Mouse (Mus musculus) intestine, postnatal 0 days (tissue): ENCODE measurements around the gene Acot9. TPM values are rescaled to one million over a fixed set of nuclear protein-coding genes. Genes with fewer than 3 reads are reported as not detected.

Experiments
- ATAC-seq: fragments of 200-750 bp; cut with Nextera tagmentation; 2 replicates; pipeline ENCODE4 v1.8.0; 2017; ENCODE audit warnings: mild to moderate bottlenecking, moderate TSS enrichment, moderate library complexity
- H3K27ac ChIP-seq: fragments of 300-500 bp; sonication (generic); 2 replicates; pipeline ENCODE4 v1.5.1; 2014; ENCODE audit warnings: mild to moderate bottlenecking, low read depth, low read length, moderate library complexity
- H3K27me3 ChIP-seq: fragments of 300-500 bp; sonication (generic); replicated peaks from 2 replicates; pipeline ENCODE4 v1.6.1; 2014; ENCODE audit warnings: low read length, mixed read lengths; ENCODE audit not compliant: control insufficient read depth, insufficient read depth
- H3K36me3 ChIP-seq: fragments of 300-500 bp; sonication (generic); 2 replicates; pipeline ENCODE4 v1.6.1; 2014; ENCODE audit warnings: mild to moderate bottlenecking, moderate library complexity; ENCODE audit not compliant: control insufficient read depth, insufficient read depth
- H3K4me1 ChIP-seq: fragments of 300-500 bp; sonication (generic); replicated peaks from 2 replicates; pipeline ENCODE4 v1.6.1; 2014; ENCODE audit warnings: antibody characterized with exemption, low read length, mixed read lengths; ENCODE audit not compliant: control insufficient read depth, insufficient read depth
- H3K4me2 ChIP-seq: fragments of 300-500 bp; sonication (generic); replicated peaks from 2 replicates; pipeline ENCODE4 v1.6.1; 2014; ENCODE audit warnings: low read depth, mild to moderate bottlenecking, moderate library complexity
- H3K4me3 ChIP-seq: fragments of 300-500 bp; sonication (generic); 2 replicates; pipeline ENCODE4 v1.5.1; 2014; ENCODE audit warnings: low read depth, low read length
- H3K9ac ChIP-seq: fragments of 300-500 bp; sonication (generic); 2 replicates; pipeline ENCODE4 v1.6.1; 2014; ENCODE audit warnings: mild to moderate bottlenecking, low read depth, low read length
- H3K9me3 ChIP-seq: fragments of 300-500 bp; sonication (generic); 2 replicates; pipeline ENCODE4 v1.6.1; 2016; ENCODE audit warnings: mixed run types; ENCODE audit not compliant: control insufficient read depth
- CTCF ChIP-seq: sonication (generic); IDR thresholded peaks from 2 replicates; pipeline ENCODE4 v1.5.1; 2016; ENCODE audit warnings: low read depth, mild to moderate bottlenecking, control low read depth, antibody characterized with exemption, moderate library complexity
- WGBS: fragments of 180-500 bp; shearing (Covaris S2); extraction: QIAGEN DNeasy Blood & Tissue Kit; methylation state at CpG from one replicate; pipeline ENCODE4 v1.1.7; 2014; 5-methylcytosine and 5-hydroxymethylcytosine counted together
- polyA plus RNA-seq: library from polyadenylated mRNA; unstranded; fragments of >200 nt; fragmentation: Nextera tagmentation; extraction: Ambion mirVana; gene quantifications from 2 replicates; pipeline ENCODE4 v1.2.1, GENCODE M21; 2015

Gene Acot9
- polyA plus RNA-seq, 1 experiment from 2014 or later = 26.3 TPM

DNA sequence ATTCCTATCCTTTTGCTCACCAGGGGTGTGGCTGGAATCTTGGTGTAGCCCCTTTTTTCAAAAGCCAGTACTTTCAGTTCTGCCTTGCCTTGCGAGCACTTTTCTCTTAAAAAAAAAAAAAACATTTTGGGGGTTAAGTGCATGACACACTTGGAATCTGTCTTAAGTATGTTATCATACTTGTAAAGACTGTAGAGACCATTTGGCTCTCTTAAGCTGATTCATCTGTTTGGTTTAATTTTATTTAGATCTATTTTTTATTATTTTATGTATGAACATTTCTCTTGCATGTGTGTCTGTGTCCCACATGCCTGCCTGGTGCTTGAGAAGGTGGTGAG is 641 bp downstream of the Acot9 start:
- H3K4me2 ChIP-seq = peak overlapping the region; percentile 63
- peak overlapping the region; percentile 70 for H3K9ac ChIP-seq
- no peak for TF ChIP-seq CTCF
- 0 out of 2 replicates have a peak overlapping the region, but pooled peaks have one; percentile 71 for H3K27ac ChIP-seq
- ATAC-seq = no peak
- H3K9me3 ChIP-seq = no peaks in the 10 kb centered on the region
- H3K4me3 ChIP-seq = peak overlapping the region; percentile 61
- WGBS = 63% methylated on average over 1 of the region's 1 CpGs
- no peaks in the 10 kb centered on the region for H3K27me3 ChIP-seq
- no peaks in the 10 kb centered on the region for H3K36me3 ChIP-seq
- no peaks in the 10 kb centered on the region for H3K4me1 ChIP-seq

DNA sequence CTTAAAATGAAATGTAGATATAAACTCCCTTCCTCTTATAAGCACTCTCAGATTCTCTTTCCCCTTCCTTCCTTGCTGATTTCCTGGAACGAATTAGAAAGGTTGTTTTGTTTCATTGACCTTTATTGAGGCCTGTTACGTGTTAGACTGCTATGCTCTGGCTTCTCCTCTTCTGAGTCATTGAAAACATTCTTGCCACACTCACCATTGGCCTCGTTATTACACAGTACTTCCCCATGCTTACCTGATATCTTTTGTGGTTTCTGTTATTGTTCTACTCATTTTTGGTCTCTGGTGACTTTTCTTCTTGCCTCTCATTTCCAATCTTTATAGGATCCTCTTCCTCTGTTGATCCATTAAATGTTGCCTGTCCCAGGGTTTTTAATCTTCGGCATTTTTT is 16.2 kb downstream of the Acot9 start:
- Histone ChIP-seq H3K4me2 (no peak overlapping the region), H3K9ac (no peak overlapping the region), H3K4me1 (no peaks in the 10 kb centered on the region), H3K36me3 (no peaks in the 10 kb centered on the region), H3K9me3 (no peaks in the 10 kb centered on the region), H3K27me3 (no peaks in the 10 kb centered on the region), H3K4me3 (no peak overlapping the region), H3K27ac (no peak overlapping the region)
- no peak for TF ChIP-seq CTCF
- 66% methylated on average over 4 of the region's 4 CpGs for WGBS
- no peak for ATAC-seq

DNA sequence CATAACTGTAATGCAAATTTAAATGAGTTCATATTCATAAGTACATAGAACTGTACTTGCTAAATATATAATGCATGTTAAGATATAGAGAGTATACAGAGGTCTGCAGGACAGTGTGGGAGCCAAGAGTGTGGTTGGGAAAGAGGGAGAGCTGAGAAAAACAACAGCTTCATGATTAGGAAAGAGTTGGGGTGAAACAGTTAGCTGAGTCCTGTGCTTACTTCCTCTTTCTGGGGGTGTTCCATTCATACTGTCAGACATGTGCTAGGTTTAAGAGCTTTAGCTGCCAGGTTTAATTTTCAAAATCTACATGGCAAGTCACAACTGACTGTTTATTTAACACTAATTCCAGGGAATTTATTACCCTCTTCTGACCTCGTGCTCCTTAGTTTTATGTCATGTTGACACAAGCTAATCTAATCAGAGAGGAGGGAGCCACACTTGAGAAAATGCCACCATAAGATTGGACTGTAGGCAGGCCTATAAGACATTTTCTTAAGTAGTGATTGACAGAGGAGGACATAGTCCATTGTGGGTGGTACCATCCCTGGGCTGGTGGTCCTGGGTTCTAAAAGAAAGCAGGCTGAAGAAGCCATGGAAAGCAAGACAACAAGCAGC is 18.3 kb downstream of the Acot9 start:
- H3K9ac ChIP-seq = no peak overlapping the region
- no peak overlapping the region for H3K4me3 ChIP-seq
- 21% methylated on average over 1 of the region's 1 CpGs for WGBS
- no peak overlapping the region for H3K4me2 ChIP-seq
- no peak overlapping the region for H3K27ac ChIP-seq
- TF ChIP-seq CTCF = no peak
- H3K4me1 ChIP-seq = no peaks in the 10 kb centered on the region
- no peaks in the 10 kb centered on the region for H3K27me3 ChIP-seq
- no peaks in the 10 kb centered on the region for H3K9me3 ChIP-seq
- no peaks in the 10 kb centered on the region for H3K36me3 ChIP-seq
- peak; percentile 73; the same call in 1 of the 2 replicates for ATAC-seq

DNA sequence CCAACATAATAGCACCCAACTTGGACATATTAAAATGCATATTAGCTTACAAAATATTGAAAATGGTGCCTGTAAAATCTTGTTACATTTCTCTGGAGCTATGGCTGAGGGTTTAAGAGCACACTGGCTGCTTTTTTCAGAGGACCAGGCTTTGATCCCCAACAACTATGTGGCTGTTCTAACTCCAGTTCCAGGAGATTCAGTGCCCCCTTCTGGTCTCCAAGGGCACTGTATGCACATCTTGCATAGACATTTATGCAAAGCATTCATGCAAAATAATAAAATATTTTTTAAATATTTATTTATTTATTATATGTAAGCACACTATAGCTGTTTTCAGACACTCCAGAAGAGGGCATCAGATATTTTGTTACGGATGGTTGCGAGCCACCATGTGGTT is 44.1 kb downstream of the Acot9 start:
- Histone ChIP-seq H3K9ac (no peak overlapping the region), H3K36me3 (no peaks in the 10 kb centered on the region), H3K27me3 (no peaks in the 10 kb centered on the region), H3K4me3 (no peak overlapping the region), H3K27ac (no peak overlapping the region), H3K4me1 (no peaks in the 10 kb centered on the region), H3K9me3 (no peaks in the 10 kb centered on the region), H3K4me2 (no peak overlapping the region)
- WGBS = 94% methylated on average over 2 of the region's 2 CpGs
- ATAC-seq = no peak
- peak; percentile 50 for TF ChIP-seq CTCF

DNA sequence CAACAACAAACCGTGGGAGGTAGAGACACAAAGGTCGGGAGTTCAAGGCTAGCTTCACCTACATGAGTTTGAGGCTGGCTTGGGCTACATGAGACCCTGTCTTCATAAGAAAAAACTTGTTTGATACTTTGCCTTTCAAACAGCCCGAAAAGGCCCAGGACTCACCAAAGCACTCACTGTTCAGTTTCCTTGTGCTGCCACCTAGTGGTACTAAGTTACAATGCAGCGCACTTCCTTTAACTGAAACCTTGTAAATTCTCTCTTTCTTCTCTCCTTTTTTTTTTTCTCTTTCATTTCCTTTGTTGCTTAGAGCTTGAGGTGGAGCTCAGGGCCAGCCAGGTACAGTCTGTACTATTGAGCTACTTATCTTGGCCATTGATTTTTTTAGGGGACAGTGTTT is 55.8 kb downstream of the Acot9 start:
- no peaks in the 10 kb centered on the region for H3K36me3 ChIP-seq
- H3K9ac ChIP-seq = no peak overlapping the region
- no peak overlapping the region for H3K27ac ChIP-seq
- no peak overlapping the region for H3K4me3 ChIP-seq
- no peak for ATAC-seq
- H3K4me2 ChIP-seq = no peak overlapping the region
- TF ChIP-seq CTCF = peak; percentile 74
- H3K9me3 ChIP-seq = no peaks in the 10 kb centered on the region
- WGBS = 40% methylated on average over 4 of the region's 4 CpGs
- no peaks in the 10 kb centered on the region for H3K4me1 ChIP-seq
- H3K27me3 ChIP-seq = no peaks in the 10 kb centered on the region

DNA sequence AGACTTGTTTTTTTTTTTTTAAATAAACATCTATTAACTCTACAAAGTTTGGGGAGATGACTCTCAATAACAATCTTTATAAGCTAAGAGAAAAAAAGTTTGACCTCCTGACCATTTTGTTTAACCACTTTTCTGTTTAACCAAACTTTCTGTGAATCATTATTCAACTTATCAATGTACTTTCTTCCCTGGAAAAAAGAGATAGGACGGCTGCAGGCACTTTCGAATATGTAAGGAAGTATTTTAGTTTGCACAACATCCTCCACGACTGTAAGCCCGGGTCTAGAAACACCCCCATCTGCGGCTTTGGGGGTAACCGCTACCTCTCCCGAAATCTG is 75.3 kb downstream of the Acot9 start:
- H3K27me3 ChIP-seq = no peaks in the 10 kb centered on the region
- TF ChIP-seq CTCF = no peak
- peak overlapping the region; percentile 57; the same call in 1 of the 2 replicates for H3K9ac ChIP-seq
- no peaks in the 10 kb centered on the region for H3K36me3 ChIP-seq
- no peak for ATAC-seq
- no peaks in the 10 kb centered on the region for H3K4me1 ChIP-seq
- WGBS = 22% methylated on average over 7 of the region's 7 CpGs
- H3K9me3 ChIP-seq = no peaks in the 10 kb centered on the region
- H3K27ac ChIP-seq = 0 out of 2 replicates have a peak overlapping the region, but pooled peaks have one; percentile 66
- peak overlapping the region; percentile 52 for H3K4me3 ChIP-seq
- H3K4me2 ChIP-seq = peak overlapping the region; percentile 68
